Mouse (Mus musculus) liver, adult 2 months (tissue): Measurements from ENCODE around the gene Olfr521. TPM values are rescaled to one million over a fixed set of nuclear protein-coding genes. Genes with fewer than 3 reads are reported as not detected.

Experiments used
- DNase-seq: peaks from one replicate; pipeline ENCODE4 v3.0.0-alpha.2; 2011; ENCODE audit warnings: low read depth, low spot score; ENCODE audit errors: extremely low read depth
- H3K27ac ChIP-seq: fragments of 200-500 bp; replicated peaks from 2 replicates; pipeline ENCODE4 v1.5.1; 2012; ENCODE audit warnings: low read depth, mild to moderate bottlenecking, control low read depth, inconsistent platforms, low read length; ENCODE audit not compliant: insufficient read depth
- H3K27me3 ChIP-seq: fragments of 200-500 bp; 2 replicates; pipeline ENCODE4 v1.6.1; 2012; ENCODE audit warnings: mild to moderate bottlenecking, moderate library complexity, low read length, inconsistent platforms; ENCODE audit not compliant: control insufficient read depth, insufficient read depth
- H3K36me3 ChIP-seq: fragments of 200-500 bp; 2 replicates; pipeline ENCODE4 v1.6.1; 2012; ENCODE audit warnings: low read length, inconsistent platforms; ENCODE audit not compliant: control insufficient read depth, insufficient read depth
- H3K4me1 ChIP-seq: fragments of 200-500 bp; 2 replicates; pipeline ENCODE4 v1.6.1; 2011; ENCODE audit warnings: low read length; ENCODE audit not compliant: control insufficient read depth, insufficient read depth
- H3K4me3 ChIP-seq: fragments of 200-500 bp; 2 replicates; pipeline ENCODE4 v1.5.1; 2011; ENCODE audit warnings: low read depth, mild to moderate bottlenecking, control low read depth, low read length, moderate library complexity; ENCODE audit not compliant: insufficient read depth
- H3K79me2 ChIP-seq: fragments of 200-500 bp; 2 replicates; pipeline ENCODE4 v1.6.1; 2012; ENCODE audit warnings: inconsistent platforms, mild to moderate bottlenecking, low read length, moderate library complexity; ENCODE audit not compliant: control insufficient read depth, insufficient read depth
- H3K9ac ChIP-seq: fragments of 200-500 bp; 2 replicates; pipeline ENCODE4 v1.6.1; 2012; ENCODE audit warnings: low read depth, mild to moderate bottlenecking, control low read depth, inconsistent platforms, low read length
- CTCF ChIP-seq: fragments of 200-500 bp; IDR thresholded peaks from 2 replicates; pipeline ENCODE4 v1.5.1; 2011; ENCODE audit warnings: low read depth, low read length, control low read depth
- POLR2A ChIP-seq: fragments of 200-500 bp; IDR thresholded peaks from 2 replicates; pipeline ENCODE4 v1.6.1; 2011; ENCODE audit warnings: low read length, control low read depth; ENCODE audit not compliant: insufficient read depth; ENCODE audit errors: extremely low read depth
- WGBS: fragments of 180-500 bp; shearing (Covaris S2); methylation state at CpG from one replicate; pipeline ENCODE4 v1.1.7; 2018; 5-methylcytosine and 5-hydroxymethylcytosine counted together
- polyA plus RNA-seq: library from polyadenylated mRNA; depleted of rRNA; stranded (reverse); fragments of >200 nt; gene quantifications from 2 replicates; pipeline ENCODE4 v1.2.3, GENCODE M21; 2012
- total RNA-seq: library from RNA; depleted of rRNA; stranded (reverse); fragments of >200 nt; gene quantifications from 2 replicates; pipeline ENCODE4 v1.2.3, GENCODE M21; 2014

Gene Olfr521
- total and polyA plus RNA-seq, 2 experiments = not detected

DNA sequence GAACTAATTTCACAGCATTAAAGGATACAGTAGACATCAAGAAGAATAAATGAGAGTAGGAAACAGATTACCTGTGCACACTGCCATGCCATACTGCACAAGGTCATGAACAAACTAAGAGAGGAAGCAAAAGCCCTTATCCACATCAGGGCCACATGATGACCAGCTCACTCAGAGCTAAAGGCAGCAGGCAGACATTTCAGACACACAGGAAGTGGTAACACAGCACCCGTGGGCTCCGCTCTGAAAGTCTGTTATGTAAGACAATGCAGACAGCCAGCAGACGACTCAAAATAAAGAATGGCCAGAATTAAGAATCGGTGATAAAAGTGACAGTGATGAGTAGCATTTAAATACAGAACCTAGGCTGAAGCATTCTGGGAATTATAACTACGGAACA, 18.1 kb downstream of the Olfr521 start:
- no peaks in the 10 kb centered on the region for H3K4me1 ChIP-seq
- H3K79me2 ChIP-seq = no peaks in the 10 kb centered on the region
- WGBS = 63% methylated on average over 5 of the region's 5 CpGs
- no peak for DNase-seq
- H3K27ac ChIP-seq = no peak overlapping the region
- H3K36me3 ChIP-seq = no peaks in the 10 kb centered on the region
- no peak overlapping the region for H3K9ac ChIP-seq
- H3K27me3 ChIP-seq = no peaks in the 10 kb centered on the region
- no peak for TF ChIP-seq POLR2A
- no peak for TF ChIP-seq CTCF
- H3K4me3 ChIP-seq = no peak overlapping the region

- TF ChIP-seq POLR2A (no peak), CTCF (no peak)
- peak; percentile 16 for DNase-seq
- H3K9ac ChIP-seq = no peak overlapping the region
- WGBS = 58% methylated on average over 2 of the region's 2 CpGs
- H3K4me1 ChIP-seq = no peaks in the 10 kb centered on the region
- H3K4me3 ChIP-seq = no peak overlapping the region
- H3K79me2 ChIP-seq = no peaks in the 10 kb centered on the region
- no peaks in the 10 kb centered on the region for H3K27me3 ChIP-seq
- H3K27ac ChIP-seq = no peak overlapping the region
- no peaks in the 10 kb centered on the region for H3K36me3 ChIP-seq
Observed at GRCm38 (mm10) chr7:99781916-99782315, 18.6 kb downstream of the Olfr521 start.

- TF ChIP-seq CTCF = no peak
- 91% methylated on average over 7 of the region's 7 CpGs for WGBS
- Histone ChIP-seq H3K79me2 (no peaks in the 10 kb centered on the region), H3K4me1 (no peaks in the 10 kb centered on the region), H3K9ac (no peak overlapping the region), H3K4me3 (no peak overlapping the region), H3K27ac (no peak overlapping the region), H3K36me3 (no peaks in the 10 kb centered on the region), H3K27me3 (no peaks in the 10 kb centered on the region)
- DNase-seq = no peak
Observed at GRCm38 (mm10) chr7:99783421-99783820, 20.1 kb downstream of the Olfr521 start.

DNA sequence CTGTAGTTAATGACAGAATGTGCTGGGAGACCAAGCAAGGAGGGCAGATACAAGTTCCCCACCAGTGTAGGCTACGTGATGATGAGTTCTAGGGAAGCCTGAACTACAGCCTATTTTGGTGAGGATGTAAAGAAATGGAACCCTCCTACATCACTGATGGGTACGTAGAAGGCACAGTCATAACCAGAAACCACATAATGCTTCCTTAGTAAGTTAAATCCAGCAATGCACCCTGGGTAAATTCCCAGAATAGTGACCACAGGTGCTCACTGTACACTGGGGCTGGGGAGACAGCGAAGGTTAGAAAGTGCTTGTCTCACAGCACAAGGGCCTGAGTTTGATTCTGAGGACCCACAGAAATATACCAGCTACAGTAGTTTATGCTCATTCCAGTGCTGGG, 22.2 kb downstream of the Olfr521 start:
- TF ChIP-seq POLR2A = no peak
- no peak for TF ChIP-seq CTCF
- no peak overlapping the region for H3K27ac ChIP-seq
- no peaks in the 10 kb centered on the region for H3K36me3 ChIP-seq
- no peaks in the 10 kb centered on the region for H3K79me2 ChIP-seq
- DNase-seq = no peak
- H3K4me3 ChIP-seq = no peak overlapping the region
- 80% methylated on average over 3 of the region's 3 CpGs for WGBS
- H3K9ac ChIP-seq = no peak overlapping the region
- H3K27me3 ChIP-seq = no peaks in the 10 kb centered on the region
- H3K4me1 ChIP-seq = no peaks in the 10 kb centered on the region

DNA sequence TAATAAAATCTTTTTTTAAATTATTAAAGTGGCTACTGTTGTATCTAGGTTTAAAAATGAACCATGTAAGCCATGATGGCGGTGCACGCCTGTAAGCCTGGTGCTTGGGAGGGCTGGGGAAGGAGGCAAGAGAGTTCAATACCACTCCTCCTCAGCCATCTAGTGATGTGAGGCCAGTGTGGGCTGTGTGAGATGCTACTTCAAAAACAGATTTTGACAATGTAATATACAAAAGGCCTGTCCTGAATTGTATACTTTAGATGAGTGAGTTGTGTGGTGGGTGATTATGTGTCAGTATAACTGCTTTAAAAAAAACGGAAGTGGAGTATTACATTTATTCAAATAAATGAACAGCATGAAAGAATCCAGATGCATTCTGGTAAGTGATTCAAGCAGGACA, 23.5 kb downstream of the Olfr521 start:
- no peak overlapping the region for H3K9ac ChIP-seq
- DNase-seq = no peak
- H3K27me3 ChIP-seq = no peaks in the 10 kb centered on the region
- no peak for TF ChIP-seq POLR2A
- no peak for TF ChIP-seq CTCF
- H3K4me1 ChIP-seq = no peaks in the 10 kb centered on the region
- 94% methylated on average over 3 of the region's 3 CpGs for WGBS
- no peak overlapping the region for H3K27ac ChIP-seq
- no peaks in the 10 kb centered on the region for H3K79me2 ChIP-seq
- H3K36me3 ChIP-seq = no peaks in the 10 kb centered on the region
- H3K4me3 ChIP-seq = no peak overlapping the region

DNA sequence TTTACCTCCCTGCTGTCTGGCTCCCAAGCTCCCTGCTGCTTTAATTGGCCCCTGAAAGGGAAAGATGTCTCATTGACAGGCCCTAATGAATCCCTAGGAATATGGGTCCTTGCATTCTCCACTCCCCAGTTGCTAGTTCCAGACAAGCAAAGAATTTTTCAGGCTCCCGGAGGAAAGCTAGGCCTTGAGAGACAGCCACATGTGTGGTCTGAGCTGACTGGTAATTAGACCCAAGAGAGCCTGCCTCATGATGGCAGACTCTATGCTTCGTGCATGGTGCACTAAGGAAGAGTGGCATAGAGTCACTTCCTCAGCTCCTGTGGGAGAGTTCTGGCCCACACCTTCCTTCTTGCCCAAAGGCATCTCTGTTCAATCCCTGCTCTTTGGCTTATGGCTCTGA, 24.6 kb downstream of the Olfr521 start:
- no peaks in the 10 kb centered on the region for H3K27me3 ChIP-seq
- H3K4me3 ChIP-seq = no peak overlapping the region
- no peaks in the 10 kb centered on the region for H3K36me3 ChIP-seq
- WGBS = 90% methylated on average over 2 of the region's 2 CpGs
- no peaks in the 10 kb centered on the region for H3K4me1 ChIP-seq
- TF ChIP-seq CTCF = no peak
- TF ChIP-seq POLR2A = no peak
- H3K79me2 ChIP-seq = no peaks in the 10 kb centered on the region
- H3K27ac ChIP-seq = no peak overlapping the region
- no peak for DNase-seq
- no peak overlapping the region for H3K9ac ChIP-seq
